Mouse (Mus musculus) small intestine, adult 2 months (tissue): Measurements from ENCODE around the gene Ugt1a8. TPM values are rescaled to one million over a fixed set of nuclear protein-coding genes. Genes with fewer than 3 reads are reported as not detected.

ENCODE experiments used
- H3K27ac ChIP-seq: fragments of 200-500 bp; 2 replicates; pipeline ENCODE4 v1.5.1; 2012; ENCODE audit warnings: low read depth, low read length, control low read depth, inconsistent platforms; ENCODE audit not compliant: insufficient read depth
- H3K27me3 ChIP-seq: fragments of 200-500 bp; 2 replicates; pipeline ENCODE4 v1.6.1; 2012; ENCODE audit warnings: mild to moderate bottlenecking, moderate library complexity, low read length, inconsistent platforms; ENCODE audit not compliant: control insufficient read depth, insufficient read depth
- H3K36me3 ChIP-seq: fragments of 200-500 bp; 2 replicates; pipeline ENCODE4 v1.6.1; 2012; ENCODE audit warnings: mild to moderate bottlenecking, low read length, control low read depth, inconsistent platforms; ENCODE audit not compliant: control insufficient read depth, insufficient read depth
- H3K4me1 ChIP-seq: fragments of 200-500 bp; 2 replicates; pipeline ENCODE4 v1.6.1; 2012; ENCODE audit warnings: low read length, inconsistent platforms, mixed read lengths; ENCODE audit not compliant: control insufficient read depth, insufficient read depth, insufficient read length
- H3K4me3 ChIP-seq: fragments of 200-500 bp; 2 replicates; pipeline ENCODE4 v1.5.1; 2012; ENCODE audit warnings: low read depth, mild to moderate bottlenecking, control low read depth, inconsistent platforms, low read length, moderate library complexity
- CTCF ChIP-seq: fragments of 200-500 bp; IDR thresholded peaks from 2 replicates; pipeline ENCODE4 v1.5.1; 2012; ENCODE audit warnings: low read depth, mild to moderate bottlenecking, control low read depth, inconsistent platforms, low read length, moderate library complexity, mixed read lengths; ENCODE audit not compliant: insufficient replicate concordance, insufficient read length; ENCODE audit errors: extremely low read depth
- POLR2A ChIP-seq: fragments of 200-500 bp; IDR thresholded peaks from 2 replicates; pipeline ENCODE4 v1.6.1; 2012; ENCODE audit warnings: low read depth, mild to moderate bottlenecking, control low read depth, inconsistent platforms, low read length, moderate library complexity
- WGBS: fragments of 180-500 bp; shearing (Covaris S2); methylation state at CpG from one replicate; pipeline ENCODE4 v1.1.7; 2018; 5-methylcytosine and 5-hydroxymethylcytosine counted together
- polyA plus RNA-seq: library from polyadenylated mRNA; depleted of rRNA; stranded (reverse); fragments of >200 nt; gene quantifications from 2 replicates; pipeline ENCODE4 v1.2.3, GENCODE M21; 2012

The Ugt1a8 gene
- polyA plus RNA-seq, 1 experiment = not detected

DNA sequence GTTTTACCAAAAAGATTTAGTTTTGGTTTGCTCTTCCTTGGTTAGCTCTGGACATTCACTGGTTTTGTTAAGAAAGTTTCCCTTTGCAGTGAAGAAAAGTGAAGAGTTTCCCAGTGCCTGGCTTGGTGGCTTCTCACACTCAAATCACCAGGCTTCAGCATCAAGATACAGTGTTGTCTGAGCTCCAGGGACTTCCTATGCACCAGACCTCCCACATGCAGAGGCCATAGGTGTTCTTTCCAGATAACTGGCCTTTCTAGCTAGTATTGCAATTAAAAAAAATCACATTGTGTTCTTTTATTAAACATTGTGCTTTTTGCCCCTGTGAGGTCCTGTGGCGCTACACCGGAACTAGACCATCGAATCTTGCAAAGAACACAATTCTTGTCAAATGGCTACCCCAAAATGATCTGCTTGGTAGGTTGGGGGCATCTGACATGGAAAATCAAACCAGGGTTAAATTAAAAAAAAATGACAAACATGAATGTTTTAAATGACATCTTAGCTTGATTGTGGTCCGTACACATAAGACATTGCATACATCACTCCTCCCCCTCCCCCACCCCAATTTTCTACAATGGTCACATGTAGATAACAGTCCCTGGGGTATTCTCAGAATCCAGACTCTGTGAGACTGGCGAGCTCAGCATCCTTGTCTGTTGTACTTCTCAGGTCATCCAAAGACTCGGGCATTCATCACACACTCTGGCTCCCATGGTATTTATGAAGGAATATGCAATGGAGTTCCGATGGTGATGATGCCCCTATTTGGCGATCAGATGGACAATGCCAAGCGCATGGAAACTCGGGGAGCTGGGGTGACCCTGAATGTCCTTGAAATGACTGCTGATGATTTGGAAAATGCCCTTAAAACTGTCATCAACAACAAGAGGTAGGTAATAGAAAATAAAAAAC, 128.1 kb downstream of the Ugt1a8 start:
- no peak for TF ChIP-seq CTCF
- TF ChIP-seq POLR2A = no peak
- Histone ChIP-seq H3K4me1 (peaks cover 15% of the 10 kb centered on the region; the same call in 1 of the 2 replicates), H3K27ac (no peak overlapping the region), H3K27me3 (no peaks in the 10 kb centered on the region), H3K4me3 (no peak overlapping the region), H3K36me3 (peaks cover 8% of the 10 kb centered on the region)
- 74% methylated on average over 10 of the region's 10 CpGs for WGBS

DNA sequence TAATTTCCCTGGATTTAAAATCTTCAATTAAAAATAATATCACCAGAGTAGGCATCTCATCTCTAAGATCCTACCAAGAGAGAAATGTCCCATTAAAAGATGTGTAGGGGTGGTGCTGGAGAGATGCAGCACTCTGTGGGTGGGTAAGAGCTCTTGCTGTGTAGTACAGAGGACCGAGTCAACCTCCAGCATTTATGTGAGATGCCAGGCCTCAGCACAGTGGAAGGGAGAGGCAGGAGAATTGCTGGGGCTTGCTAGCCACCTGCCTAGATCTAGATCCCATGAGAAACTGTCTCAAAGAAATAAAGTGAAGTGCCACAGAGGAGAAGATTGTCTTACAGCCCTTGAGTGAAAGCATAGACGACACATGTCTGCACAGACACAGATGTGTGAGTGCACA, 128.9 kb downstream of the Ugt1a8 start:
- TF ChIP-seq POLR2A = no peak
- no peak for TF ChIP-seq CTCF
- Histone ChIP-seq H3K27me3 (no peaks in the 10 kb centered on the region), H3K4me3 (no peak overlapping the region), H3K27ac (no peak overlapping the region), H3K36me3 (peaks cover 8% of the 10 kb centered on the region), H3K4me1 (peaks cover 12% of the 10 kb centered on the region; the same call in 1 of the 2 replicates)
- WGBS = 61% methylated on average over 2 of the region's 2 CpGs

DNA sequence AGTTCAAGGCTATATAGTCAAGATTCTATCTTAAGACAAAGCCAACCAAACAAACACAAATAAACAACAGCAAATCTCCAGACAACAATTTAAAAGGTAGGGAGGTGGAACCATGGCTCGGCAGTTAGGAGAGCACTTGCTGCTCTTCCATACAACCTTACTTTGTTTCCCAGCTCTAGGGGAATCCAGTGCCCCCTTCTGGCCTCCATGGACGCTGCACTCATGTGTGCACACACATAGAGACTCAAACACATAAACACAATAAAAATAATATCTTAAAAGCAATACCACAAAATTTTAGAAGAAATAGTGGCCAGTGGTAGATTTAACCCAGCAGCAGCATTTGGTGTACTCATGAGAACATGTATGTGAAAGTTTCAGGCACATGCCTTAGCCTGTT, 129.5 kb downstream of the Ugt1a8 start:
- Histone ChIP-seq H3K27ac (no peak overlapping the region), H3K4me3 (no peak overlapping the region), H3K27me3 (no peaks in the 10 kb centered on the region), H3K4me1 (peaks cover 9% of the 10 kb centered on the region; the same call in 1 of the 2 replicates), H3K36me3 (peaks cover 8% of the 10 kb centered on the region)
- no peak for TF ChIP-seq POLR2A
- TF ChIP-seq CTCF = no peak
- 65% methylated on average over 2 of the region's 2 CpGs for WGBS

DNA sequence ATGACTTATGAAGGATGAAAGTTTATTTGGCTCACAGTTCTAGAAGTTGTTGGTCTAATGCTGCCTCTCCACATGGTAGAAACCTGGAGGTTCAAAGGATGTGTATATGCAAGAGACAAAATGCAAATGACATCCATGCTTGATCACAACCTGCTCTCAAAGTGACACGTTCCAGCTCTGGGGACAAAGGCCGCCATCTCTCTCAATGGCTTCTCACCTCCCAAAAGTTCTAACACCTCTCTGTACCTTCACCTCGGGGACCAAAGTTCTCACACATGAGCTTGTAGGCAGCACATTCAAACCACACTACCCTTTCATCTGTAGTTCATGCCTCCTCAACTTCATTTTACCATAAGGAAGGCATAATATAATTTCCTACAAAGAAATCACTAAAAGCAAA, 130.0 kb downstream of the Ugt1a8 start:
- WGBS = 42% methylated on average over 3 of the region's 3 CpGs
- peaks cover 7% of the 10 kb centered on the region; the same call in 1 of the 2 replicates for H3K4me1 ChIP-seq
- H3K36me3 ChIP-seq = peaks cover 8% of the 10 kb centered on the region
- no peak for TF ChIP-seq POLR2A
- no peaks in the 10 kb centered on the region for H3K27me3 ChIP-seq
- no peak overlapping the region for H3K4me3 ChIP-seq
- no peak overlapping the region for H3K27ac ChIP-seq

DNA sequence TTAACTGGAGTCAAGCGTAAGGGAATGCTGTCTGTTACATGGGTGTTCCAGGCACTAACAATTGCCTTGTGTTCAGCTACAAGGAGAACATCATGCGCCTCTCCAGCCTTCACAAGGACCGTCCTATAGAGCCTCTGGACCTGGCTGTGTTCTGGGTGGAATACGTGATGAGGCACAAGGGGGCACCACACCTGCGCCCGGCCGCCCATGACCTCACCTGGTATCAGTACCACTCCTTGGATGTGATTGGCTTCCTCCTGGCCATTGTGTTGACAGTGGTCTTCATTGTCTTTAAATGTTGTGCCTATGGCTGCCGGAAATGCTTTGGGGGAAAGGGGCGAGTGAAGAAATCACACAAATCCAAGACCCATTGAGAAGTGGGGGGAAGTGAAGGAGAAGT, 130.4 kb downstream of the Ugt1a8 start:
- no peak overlapping the region for H3K4me3 ChIP-seq
- 79% methylated on average over 9 of the region's 9 CpGs for WGBS
- H3K4me1 ChIP-seq = peaks cover 7% of the 10 kb centered on the region; the same call in 1 of the 2 replicates
- no peak overlapping the region for H3K27ac ChIP-seq
- peaks cover 8% of the 10 kb centered on the region for H3K36me3 ChIP-seq
- TF ChIP-seq CTCF = no peak
- H3K27me3 ChIP-seq = no peaks in the 10 kb centered on the region

DNA sequence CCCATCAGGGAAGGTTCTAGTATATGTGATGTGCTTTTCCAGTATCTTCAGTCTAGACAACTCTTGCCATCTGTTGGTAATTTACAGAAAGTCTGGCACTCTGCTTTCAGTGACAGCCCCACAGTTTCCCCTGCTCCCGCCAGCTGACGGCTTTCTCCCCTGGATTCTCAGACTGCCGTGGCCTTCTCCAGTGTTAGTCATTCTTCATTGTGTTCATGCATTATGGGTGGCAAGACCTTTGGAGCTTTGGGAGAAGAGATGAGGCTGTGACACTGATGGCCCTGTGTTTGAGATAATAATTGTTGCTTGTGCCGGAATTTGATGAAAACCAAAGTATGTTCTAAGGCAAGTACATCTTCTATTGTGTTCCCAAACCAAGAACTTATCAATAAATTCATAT, 131.0 kb downstream of the Ugt1a8 start:
- no peak overlapping the region for H3K27ac ChIP-seq
- no peaks in the 10 kb centered on the region for H3K27me3 ChIP-seq
- 50% methylated on average over 4 of the region's 4 CpGs for WGBS
- peaks cover 7% of the 10 kb centered on the region; the same call in 1 of the 2 replicates for H3K4me1 ChIP-seq
- TF ChIP-seq POLR2A (no peak), CTCF (no peak)
- H3K36me3 ChIP-seq = peaks cover 8% of the 10 kb centered on the region
- H3K4me3 ChIP-seq = no peak overlapping the region

DNA sequence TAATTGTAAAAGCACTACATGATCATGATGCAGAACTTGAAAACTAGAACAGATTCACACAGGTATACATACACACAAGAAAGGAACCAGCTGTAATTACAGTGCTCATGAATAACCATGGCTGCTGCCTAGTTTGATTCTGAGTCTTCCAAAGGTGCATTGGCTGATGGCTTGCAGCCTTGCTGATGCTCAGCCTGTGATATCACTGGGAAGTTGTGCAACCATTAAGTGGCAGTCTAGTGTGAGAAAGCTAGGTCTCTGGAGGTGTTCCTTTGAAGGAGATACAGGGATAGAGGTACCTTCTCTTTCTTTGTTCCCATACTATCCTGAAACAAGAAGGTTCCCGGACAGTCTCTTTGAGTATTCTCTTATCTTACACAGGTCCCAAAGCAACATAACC, 131.4 kb downstream of the Ugt1a8 start:
- Histone ChIP-seq H3K4me1 (peaks cover 2% of the 10 kb centered on the region; the same call in 1 of the 2 replicates), H3K36me3 (peaks cover 8% of the 10 kb centered on the region), H3K4me3 (no peak overlapping the region), H3K27me3 (no peaks in the 10 kb centered on the region), H3K27ac (no peak overlapping the region)
- WGBS = 18% methylated on average over 1 of the region's 1 CpGs
- TF ChIP-seq POLR2A (no peak), CTCF (no peak)
